Mouse (Mus musculus): ENCODE data around the gene Phlda1.
A peak's percentile ranks its signal among the peaks of the same experiment; 100 is the strongest.
"Not testable (repeated sequence)": the region's sequence is repeated elsewhere in the genome, so short reads cannot be mapped to it uniquely, and the experiment has no call there.

The Phlda1 gene

DNA sequence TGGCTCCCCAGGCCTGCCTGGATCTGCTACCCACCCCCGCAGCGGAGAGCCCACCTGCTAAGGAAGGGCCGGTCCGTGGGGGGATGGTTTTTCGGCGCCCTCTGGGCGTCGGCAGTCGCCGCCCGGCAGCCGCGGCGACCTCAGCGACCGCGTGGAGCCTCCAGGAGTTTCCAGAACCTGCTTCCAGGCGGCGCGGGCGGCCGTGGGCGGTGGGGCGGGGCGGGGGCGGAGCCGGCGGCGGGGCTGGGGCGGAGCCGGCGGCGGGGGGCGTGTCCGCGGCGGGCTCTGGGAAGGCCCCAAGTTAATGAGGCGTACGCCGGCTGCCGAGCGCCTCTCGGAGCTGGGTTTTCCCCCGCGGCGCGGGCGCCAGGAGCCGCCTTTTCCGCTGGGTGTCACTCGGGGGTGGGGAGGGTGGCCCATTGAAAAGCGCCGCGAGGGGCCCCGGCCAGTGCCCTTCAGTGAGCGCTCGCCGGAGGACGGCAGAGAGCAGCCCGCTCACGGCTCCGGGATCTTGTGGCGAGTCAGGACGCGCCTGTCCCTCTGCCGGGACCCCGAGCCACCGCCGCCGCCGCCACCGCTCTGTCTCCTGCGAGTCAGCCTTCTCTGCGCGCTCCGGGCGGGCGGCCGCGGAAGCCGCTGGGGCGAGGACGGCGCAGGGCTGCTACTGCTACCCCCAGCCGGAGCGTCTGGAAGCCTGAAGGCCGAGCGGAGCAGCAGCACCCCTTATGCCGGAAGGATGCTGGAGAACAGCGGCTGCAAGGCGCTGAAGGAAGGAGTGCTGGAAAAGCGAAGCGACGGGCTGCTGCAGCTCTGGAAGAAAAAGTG is at the start of gene Phlda1:
Gene Phlda1 (plus strand): TSS at position 186 of the 825 bp plus-strand sequence.
- DNase-seq (ENCODE audit: low read depth): peak; percentile 70

DNA sequence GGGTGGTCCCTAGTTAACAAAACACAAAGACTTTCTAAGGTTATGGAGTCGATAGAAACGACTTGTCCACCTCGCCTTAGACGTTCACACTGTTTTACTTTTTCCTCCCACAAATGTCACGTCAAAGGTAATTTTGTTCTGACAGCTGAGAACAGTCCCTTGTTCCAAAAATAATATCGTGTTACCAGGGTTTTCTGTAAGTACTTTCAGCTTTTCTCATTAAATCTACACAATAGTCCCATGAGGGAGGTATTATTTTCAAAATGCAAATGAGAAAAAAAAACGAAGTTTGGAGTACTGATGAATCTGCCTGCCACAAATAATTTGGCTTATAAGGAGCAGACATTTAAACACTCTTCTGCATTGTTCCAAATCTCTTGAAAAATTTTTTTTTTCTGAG is 48.0 kb upstream of the Phlda1 start:
- no peak for DNase-seq (ENCODE audit: low read depth)

DNA sequence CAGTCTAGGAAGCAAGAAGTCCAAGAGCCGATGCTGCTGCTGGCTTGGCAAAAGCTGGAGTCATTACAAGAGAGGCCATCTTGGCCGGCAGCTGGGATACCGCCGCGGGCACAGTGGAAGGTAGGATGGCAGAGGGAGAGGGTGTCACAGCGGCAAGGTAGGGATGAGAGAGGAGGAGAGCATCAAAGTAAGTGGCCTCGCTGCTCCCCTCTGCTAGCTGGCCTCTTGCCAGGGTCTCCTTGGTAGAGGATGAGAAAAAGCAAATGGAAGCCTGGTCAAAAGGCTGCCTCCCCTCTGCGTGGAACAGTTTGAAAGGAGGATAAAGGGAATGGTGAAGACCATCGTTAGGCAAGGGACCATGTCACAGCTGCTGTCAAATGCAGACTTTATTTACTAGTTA is 47.0 kb upstream of the Phlda1 start:
- DNase-seq (ENCODE audit: low read depth): no peak

DNA sequence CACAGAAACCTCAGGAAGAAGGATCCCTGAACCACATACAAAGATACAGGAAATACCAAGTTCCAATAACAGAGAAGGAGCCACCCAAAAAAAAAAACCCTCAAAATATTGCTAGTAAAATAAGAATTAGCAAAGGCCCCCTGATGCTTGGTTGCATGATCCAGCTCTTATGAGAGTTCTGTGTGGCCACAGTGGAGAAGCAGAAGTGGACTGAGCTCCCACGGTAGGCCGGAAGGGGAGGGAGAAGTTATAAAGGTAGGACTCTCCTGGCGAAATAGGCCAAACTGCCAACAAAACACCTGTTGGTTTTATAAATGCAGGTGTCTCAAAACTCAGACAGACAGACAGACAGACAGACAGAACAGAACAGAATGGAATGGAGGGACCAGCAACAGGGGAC is 46.2 kb upstream of the Phlda1 start:
- no peak for DNase-seq (ENCODE audit: low read depth)

DNA sequence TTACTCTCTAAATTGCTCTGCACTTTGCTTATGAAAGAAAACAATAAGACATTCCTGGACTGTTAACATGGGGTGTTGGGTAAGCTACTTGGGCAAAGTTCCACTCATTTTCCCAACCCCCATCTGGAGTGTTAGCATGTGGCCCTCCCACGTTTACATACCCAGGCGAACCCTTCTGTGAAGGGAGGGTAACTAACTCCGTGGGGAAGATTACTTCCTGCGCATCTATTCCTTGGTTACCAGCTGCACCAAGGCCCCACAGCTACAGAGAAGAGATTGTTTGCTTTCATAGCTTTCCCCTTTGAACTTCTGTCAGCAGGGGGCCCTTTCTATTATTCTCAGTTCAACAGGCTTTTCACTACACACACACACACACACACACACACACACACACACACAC is 45.7 kb upstream of the Phlda1 start:
- DNase-seq (ENCODE audit: low read depth): no peak

DNA sequence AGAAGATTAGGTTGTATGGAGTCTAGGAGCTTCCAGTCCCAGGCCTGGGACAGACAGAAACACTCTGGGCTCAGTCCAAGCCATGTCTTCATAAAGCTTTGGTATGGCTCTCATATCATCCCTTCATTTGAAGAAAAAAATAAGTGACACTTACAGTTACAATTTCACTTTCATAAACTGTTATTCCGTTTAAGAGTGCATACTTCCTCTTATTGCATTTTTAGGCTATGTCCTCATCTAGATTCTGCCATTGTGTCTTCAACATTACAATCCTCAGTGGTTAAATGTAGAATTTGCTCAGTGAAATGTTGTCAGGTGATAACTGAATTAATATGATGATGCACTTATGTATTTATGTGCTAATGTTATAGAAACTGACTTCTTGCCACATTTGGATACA is 41.3 kb upstream of the Phlda1 start:
- no peak for DNase-seq (ENCODE audit: low read depth)

DNA sequence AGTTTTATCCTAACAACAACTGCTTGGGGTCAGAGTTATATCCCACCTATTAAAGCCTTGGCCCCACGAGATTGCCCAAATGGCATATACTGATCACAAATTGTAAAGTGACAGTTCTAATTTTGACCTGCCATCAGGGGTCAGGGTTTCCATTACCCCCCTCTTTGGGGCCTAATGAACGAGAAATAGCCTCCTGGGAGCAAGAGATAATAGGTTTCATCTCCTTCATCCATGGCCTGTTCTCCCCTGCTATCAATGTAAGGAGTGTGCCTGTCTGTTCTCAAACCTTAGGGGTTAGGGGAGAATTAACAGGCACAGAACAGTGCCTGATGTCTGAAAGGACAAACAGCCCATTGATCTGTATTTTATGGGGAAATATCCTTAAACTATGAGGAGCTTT is 40.7 kb upstream of the Phlda1 start:
- no peak for DNase-seq (ENCODE audit: low read depth)

DNA sequence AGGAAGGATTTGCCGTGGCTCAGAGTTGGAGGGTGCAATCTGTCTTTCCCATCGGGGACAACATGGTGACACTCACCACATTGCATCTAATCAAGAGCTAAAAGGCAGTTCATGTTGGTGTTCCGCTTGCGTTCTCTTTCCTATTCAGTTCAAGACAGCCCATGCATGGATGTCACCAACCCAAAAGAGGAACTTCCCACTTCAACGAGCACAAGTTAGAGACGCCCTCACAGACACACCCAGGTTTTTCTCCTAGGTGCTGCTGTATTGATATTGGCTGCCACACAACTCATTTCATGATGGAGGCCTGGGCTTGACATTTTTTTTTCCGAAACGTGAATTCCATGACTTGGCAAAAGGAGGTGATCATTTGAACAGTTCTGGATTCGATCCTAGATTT is 34.9 kb upstream of the Phlda1 start:
- DNase-seq (ENCODE audit: low read depth): no peak

DNA sequence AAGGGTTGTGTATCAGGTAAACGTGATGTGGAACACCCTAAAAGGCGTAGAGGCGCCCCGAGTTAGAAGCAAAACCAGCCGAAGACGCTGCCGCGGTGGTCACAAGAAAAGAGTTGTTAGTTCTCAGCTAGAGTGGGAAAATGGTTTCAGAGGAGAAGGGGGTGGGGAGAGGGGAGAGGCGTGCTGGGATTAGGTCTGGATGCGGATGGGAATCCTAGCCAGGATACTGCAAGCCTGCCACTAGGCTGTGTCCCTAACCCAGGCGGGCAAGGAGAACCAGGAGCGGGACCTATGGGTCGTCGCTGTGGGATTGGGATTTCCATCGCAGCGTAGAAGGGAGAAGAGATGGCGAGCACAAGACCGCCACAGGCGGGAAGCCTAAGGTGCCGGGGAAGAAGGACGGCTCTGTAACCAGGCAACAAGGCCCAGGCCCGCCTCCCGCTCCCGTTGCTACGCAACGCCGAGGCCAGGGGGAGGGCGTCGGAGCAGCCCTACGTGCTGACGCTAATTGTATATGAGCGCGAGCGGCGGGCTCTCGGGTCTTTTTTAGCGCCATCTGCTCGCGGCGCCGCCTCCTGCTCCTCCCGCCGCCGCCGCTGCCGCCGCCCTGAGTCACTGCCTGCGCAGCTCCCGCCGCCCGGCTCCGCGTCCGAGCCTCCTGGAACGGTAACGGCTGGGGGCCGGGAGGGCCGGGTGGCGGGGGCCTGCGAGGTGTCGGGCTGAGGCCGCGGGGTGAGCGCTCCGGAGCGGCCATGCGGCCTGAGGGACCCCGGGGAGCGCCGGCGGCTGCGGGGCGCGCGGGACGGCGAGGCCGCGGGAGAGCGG is 33.2 kb upstream of the Phlda1 start, which contains the start of gene Nap1l1:
Gene Nap1l1 (plus strand): TSS at position 538 of the 825 bp plus-strand sequence.
- DNase-seq (ENCODE audit: low read depth): peak; percentile 86

DNA sequence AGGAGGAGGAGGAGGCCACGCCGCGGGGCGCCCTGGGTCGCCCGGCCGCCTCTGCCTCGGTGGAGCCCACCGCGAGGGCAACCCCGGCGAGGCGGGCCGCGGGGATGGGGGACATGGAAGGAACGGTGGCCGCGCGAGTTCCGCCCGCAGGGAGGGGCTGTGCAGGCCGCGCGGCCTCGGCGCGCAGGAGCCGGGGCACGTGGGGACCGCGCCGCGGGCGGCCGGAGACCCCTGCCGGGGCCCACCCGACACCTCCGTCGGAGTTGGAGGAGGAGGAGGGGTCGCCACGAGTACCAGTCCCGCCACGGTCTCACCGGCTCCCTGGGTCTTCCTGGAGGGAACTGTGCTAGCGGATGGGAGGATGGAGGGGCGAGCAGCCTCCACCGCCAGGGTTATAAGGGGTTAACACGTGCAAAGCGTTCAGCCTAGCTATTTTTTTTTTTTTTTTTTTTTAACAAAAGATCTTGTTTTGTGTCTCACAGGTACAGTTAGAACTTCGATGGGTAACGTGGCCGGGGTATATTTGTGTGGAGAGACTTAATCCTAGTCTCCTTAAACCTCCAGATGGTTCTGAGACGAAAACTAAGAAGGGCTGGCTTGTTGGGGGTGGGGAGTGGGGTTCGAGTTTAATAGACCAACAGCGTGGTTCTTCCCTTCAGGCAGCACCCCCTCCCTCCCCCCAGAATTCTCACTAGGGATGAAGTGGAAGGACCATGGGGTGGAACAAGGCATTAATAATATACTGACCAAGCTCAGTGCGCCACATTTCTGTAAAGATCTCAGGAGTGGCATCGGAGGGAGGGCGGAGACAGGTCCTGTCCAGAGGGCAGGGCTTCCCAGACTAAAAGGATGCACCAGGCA is 32.3 kb upstream of the Phlda1 start:
- no peak for DNase-seq (ENCODE audit: low read depth)

DNA sequence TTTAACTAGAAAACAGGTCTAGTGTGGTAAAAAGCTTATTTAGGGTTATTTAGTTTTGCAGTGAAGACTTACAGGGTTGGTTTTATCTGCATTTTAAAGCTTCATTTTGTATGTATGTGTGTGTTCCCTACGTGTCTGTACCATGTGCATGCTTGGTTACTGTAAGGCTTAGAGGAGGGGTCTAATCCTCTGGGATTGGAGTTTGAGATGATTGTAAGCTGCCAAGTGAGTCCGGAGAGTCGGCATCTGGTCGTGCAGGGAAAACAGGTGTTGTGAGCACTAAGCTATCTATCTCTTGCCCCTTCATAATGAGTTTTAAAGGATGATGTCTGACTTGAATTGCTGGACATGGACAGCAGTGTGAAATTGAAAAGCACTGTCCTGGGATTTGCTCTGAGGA is 29.8 kb upstream of the Phlda1 start:
- no peak for DNase-seq (ENCODE audit: low read depth)

DNA sequence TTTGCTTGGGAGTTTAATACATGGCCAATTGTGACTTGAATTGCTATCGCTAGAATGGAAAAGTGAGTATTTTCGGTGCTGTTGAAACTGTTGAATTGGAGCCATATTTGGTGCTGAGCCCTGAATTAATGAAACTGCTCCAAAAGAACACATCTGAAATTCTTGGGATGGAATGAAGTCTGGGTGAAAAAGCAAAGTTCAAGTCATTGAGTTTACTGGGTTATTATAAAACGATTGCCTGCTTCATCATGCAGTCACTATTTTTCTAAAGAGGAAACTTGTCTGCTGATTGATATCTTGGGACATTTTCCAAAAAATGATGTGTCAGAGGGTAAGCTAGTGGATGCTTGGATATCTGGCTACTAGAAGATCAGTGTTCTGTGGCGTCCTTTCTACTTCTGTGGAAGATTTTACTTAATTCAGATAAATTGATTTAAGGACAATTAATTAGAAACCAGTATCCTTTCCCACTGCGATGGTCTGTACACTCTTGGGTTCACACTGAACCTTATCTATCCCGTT is 29.0 kb upstream of the Phlda1 start:
- DNase-seq (ENCODE audit: low read depth): no peak

DNA sequence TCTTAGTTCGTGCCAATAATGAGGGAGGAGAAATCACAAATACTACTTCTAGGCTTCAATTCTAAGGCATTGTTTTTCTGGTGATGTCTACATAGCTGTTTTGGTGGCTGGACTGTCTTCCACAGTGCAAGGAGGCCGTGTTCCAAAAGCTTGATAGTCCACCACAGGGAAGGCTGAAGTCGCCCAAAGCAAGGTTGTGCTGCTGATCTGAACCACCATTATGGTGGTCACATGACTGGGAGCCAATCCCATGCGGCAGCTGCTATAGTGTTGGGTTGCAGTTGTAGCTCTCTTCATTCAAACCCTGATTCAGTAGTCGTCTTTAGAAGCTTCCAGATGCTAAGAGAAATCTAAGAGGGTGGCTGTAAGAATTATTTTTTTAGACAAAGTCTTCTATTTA is 26.5 kb upstream of the Phlda1 start:
- no peak for DNase-seq (ENCODE audit: low read depth)

DNA sequence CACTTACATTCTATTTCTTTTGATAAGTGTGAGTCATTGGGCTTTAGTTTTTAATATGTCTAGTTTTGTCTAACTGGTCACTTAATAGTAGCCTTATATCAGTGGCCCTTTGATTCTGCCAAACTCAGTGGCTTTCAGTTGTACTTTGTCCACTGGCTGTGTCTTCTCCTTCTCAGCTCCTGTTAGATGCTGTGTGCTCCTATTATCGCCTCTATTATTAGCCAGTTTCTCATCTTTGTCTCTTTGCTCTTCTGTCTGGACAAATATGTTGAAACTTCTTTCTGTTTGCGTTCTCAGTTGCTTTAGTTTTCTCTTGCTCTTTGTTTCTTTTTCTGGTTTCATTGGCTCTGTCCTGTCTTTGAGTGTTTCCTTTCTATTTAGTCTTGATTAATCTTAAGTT is 23.4 kb upstream of the Phlda1 start:
- no peak for DNase-seq (ENCODE audit: low read depth)

DNA sequence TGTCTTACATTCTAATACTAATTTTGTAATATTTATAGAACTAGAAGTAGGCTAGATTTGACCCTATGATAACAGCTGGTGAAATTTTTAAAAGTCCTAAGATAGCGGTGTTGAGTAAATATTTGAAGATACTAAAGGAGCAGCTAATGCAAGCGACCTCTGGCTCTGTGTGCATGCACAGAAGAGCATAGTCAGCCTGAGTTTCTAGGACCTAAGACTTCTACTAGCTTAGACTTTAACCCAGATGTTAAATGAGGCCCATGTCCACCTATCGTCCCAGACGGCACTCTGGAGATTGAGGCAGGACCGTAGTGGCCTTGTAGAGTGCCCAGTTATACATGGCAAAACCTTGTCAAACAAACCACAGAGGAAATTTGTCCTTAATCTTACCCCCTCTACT is 22.0 kb upstream of the Phlda1 start:
- no peak for DNase-seq (ENCODE audit: low read depth)

DNA sequence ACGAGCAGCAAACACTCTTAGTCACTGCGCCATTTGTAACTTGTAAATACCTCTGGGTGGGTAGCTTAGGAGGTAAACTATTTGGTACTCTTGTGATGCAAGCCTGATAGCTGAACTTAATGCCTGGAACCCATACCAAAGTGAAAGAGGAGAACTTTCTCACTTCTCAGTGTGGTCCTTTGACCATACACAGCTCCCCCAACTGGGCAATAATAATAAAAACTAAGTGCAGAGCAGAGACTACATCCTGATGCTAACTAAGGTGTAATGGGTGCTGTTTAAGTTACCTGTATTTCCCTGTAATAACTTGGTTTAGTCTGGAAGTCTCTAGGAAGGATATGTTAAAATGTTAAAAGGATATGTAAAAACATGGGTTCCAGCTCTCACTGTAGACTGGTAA is 17.3 kb upstream of the Phlda1 start:
- DNase-seq (ENCODE audit: low read depth): no peak

DNA sequence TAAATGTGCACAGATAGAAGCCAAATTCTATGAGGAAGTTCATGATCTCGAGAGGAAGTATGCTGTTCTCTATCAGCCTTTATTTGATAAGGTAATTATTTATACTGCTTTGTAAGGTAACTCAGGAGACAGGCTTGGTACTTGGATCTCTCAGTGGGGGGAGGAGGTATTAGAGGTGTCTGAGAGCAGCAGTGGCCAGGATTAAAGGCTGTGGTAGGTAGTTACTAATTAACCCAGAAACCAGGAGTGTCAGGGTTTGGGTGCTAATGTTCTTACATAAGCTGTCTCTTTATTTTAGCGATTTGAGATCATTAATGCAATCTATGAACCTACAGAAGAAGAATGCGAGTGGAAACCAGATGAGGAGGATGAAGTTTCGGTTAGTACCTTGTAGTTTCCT is 16.0 kb upstream of the Phlda1 start:
- not testable (repeated sequence) for DNase-seq (ENCODE audit: low read depth)

DNA sequence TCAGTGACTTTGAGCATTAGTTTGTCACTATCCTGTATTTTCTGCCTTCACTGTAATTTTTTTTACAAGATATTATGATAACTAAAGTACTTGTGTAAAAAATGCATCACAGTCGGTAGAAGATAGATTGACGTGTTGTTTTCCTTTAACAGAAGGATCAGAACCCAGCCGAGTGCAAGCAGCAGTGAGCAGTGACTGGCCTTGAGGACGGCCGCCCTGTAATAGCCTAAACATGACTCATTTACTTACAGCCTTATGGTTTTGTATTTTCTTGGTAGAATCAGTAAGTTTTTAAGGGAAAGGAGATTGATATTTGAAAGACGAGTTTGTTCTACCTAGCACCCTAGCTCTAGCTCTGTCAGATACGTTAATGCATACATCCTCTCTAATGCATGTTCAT is 10.2 kb upstream of the Phlda1 start:
- DNase-seq (ENCODE audit: low read depth): no peak

DNA sequence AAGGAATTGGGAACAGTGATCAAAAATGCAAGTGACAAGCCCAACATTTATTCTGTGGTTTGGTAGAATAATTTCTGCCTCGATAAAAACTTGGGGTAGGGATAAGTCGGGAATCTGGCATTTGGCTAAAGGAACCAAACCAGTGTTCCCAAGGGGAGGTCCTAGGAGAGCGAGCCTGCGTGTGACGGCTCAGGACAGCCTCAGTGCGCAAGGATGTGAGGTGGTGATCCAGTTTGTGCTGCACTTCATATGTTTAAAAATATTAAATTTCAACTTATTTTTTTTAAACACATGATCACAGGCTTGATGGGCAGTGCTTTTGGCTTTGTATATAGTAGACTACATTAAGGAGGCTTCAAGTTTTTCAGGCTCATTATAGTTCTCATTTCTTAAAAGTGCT is 6.2 kb upstream of the Phlda1 start:
- no peak for DNase-seq (ENCODE audit: low read depth)

DNA sequence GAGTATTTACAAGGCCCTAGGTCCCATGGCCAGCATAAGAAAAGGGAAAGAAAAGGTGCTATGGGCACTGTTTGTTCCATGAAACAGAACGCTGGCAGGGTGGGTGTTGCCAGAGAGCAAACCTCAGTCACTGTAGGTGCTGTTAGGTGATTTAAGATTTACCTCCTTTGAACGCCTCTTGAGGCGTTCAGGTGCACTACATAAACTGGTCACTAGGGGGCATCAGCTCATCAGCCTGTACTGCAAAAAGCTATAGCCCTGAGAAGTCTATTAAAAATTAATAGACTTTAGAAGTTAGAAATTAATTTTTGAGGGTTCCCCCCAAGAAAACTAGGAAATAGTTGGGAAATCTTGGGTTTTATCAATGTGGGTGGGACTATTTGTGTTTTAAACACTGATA is 3.0 kb upstream of the Phlda1 start:
- peak; percentile 76 for DNase-seq (ENCODE audit: low read depth)

DNA sequence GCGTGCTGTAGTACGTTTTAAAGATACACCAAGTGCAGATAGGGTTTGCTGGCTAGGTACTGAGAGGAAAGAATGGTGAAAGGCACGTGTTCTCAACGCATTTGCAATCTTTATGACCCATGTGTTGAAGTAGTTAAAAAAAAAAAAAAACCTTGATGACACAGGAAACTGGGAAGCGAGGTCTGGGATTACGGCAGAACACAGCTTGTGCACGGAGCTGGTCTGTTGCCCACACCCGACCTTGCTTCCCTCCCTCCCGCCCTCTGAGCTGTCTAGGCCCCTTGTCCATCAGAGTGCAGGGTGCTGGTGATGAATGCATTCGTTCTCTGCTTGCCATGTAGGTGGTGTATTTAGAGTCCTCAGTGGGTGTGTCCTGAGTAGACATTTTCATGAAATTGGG is 2.4 kb upstream of the Phlda1 start:
- DNase-seq (ENCODE audit: low read depth): no peak

DNA sequence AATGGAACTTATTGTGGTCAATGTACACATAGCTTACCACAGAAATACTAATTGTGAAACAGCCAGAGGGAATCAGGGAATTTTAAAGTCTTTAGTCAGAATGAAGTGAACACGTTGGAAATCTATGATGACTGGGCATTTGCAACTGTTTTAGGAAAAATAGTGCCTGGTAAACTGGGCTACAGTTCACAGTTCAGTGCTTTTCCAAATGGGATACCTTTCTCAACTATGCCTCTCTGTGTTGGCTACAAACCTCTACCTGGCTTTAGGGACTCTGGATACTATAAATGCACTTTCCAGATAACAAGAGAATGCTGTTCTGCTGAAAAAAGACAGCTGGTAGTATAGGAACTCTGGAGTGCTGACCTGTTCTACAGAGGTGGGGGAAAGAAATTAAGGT is 1.5 kb upstream of the Phlda1 start:
- DNase-seq (ENCODE audit: low read depth): no peak
